Mouse (Mus musculus) brain, embryonic 14.5 days (tissue): ENCODE data around the gene Dbf4. TPM values are rescaled to one million over a fixed set of nuclear protein-coding genes. Genes with fewer than 3 reads are reported as not detected.

Experiments used
- DNase-seq: peaks from one replicate; pipeline ENCODE4 v3.0.0-alpha.2; 2011; ENCODE audit warnings: low read depth
- CTCF ChIP-seq: fragments of 200-500 bp; IDR thresholded peaks from 2 replicates; pipeline ENCODE4 v1.5.1; 2012; ENCODE audit warnings: inconsistent platforms, mild to moderate bottlenecking, moderate library complexity, borderline replicate concordance; ENCODE audit not compliant: insufficient read depth, insufficient read length; ENCODE audit errors: extremely low read depth
- POLR2A ChIP-seq: fragments of 200-500 bp; IDR thresholded peaks from 2 replicates; pipeline ENCODE4 v1.6.1; 2012; ENCODE audit warnings: mild to moderate bottlenecking, inconsistent platforms, borderline replicate concordance; ENCODE audit not compliant: poor library complexity, insufficient read depth, insufficient read length, severe bottlenecking; ENCODE audit errors: extremely low read depth
- polyA plus RNA-seq: library from polyadenylated mRNA; depleted of rRNA; stranded (reverse); fragments of >200 nt; gene quantifications from 2 replicates; pipeline ENCODE4 v1.2.3, GENCODE M21; 2012; rRNA removed

Gene Dbf4
- polyA plus RNA-seq = 19.8 and 23.5 TPM in 2 replicates

- DNase-seq = peak; percentile 96
- TF ChIP-seq POLR2A (peak; percentile 67), CTCF (no peak)
Measured at GRCm38 (mm10) chr5:8422157-8422931, at the start of gene Dbf4, which contains the start of gene Slc25a40. Gene Dbf4, minus strand, starts transcription at chr5:8422716. Gene Slc25a40, plus strand, starts transcription at chr5:8422850.

GRCm38 (mm10) chr5:8456561-8456960 is 34.0 kb upstream of the Dbf4 start:
- TF ChIP-seq POLR2A (no peak), CTCF (no peak)
- no peak for DNase-seq

GRCm38 (mm10) chr5:8455565-8455964 is 33.0 kb upstream of the Dbf4 start:
- TF ChIP-seq POLR2A = no peak
- no peak for TF ChIP-seq CTCF
- DNase-seq = no peak

- TF ChIP-seq CTCF (no peak), POLR2A (no peak)
- no peak for DNase-seq
Measured at GRCm38 (mm10) chr5:8439095-8439494, 16.6 kb upstream of the Dbf4 start.

- TF ChIP-seq CTCF = no peak
- TF ChIP-seq POLR2A = no peak
Measured at GRCm38 (mm10) chr5:8437481-8438156, 15.1 kb upstream of the Dbf4 start.

GRCm38 (mm10) chr5:8425899-8426298 is 3.4 kb upstream of the Dbf4 start:
- no peak for DNase-seq
- TF ChIP-seq CTCF = no peak
- no peak for TF ChIP-seq POLR2A

More at GRCm38 (mm10) chr5:8437481-8438156, 15.1 kb upstream of the Dbf4 start:
- no peak for DNase-seq

GRCm38 (mm10) chr5:8424116-8424515 is 1.6 kb upstream of the Dbf4 start:
- no peak for TF ChIP-seq POLR2A
- no peak for TF ChIP-seq CTCF
- DNase-seq = peak; percentile 29

GRCm38 (mm10) chr5:8422932-8423928 is 714 bp upstream of the Dbf4 start:
- DNase-seq = peak; percentile 68
- TF ChIP-seq CTCF = no peak
- no peak for TF ChIP-seq POLR2A

GRCm38 (mm10) chr5:8421424-8421823 is 1.1 kb downstream of the Dbf4 start:
- DNase-seq = no peak
- TF ChIP-seq POLR2A (no peak), CTCF (no peak)

GRCm38 (mm10) chr5:8417443-8417842 is 5.1 kb downstream of the Dbf4 start:
- no peak for DNase-seq
- no peak for TF ChIP-seq POLR2A
- TF ChIP-seq CTCF = no peak
